Mouse (Mus musculus) thymus, postnatal 14 days (tissue): ENCODE data around the gene Plekhh2.
A peak's percentile ranks its signal among the peaks of the same experiment; 100 is the strongest.

Source experiments
- DNase-seq: peaks from one replicate; pipeline ENCODE4 v3.0.0; 2021

Gene Plekhh2

DNA sequence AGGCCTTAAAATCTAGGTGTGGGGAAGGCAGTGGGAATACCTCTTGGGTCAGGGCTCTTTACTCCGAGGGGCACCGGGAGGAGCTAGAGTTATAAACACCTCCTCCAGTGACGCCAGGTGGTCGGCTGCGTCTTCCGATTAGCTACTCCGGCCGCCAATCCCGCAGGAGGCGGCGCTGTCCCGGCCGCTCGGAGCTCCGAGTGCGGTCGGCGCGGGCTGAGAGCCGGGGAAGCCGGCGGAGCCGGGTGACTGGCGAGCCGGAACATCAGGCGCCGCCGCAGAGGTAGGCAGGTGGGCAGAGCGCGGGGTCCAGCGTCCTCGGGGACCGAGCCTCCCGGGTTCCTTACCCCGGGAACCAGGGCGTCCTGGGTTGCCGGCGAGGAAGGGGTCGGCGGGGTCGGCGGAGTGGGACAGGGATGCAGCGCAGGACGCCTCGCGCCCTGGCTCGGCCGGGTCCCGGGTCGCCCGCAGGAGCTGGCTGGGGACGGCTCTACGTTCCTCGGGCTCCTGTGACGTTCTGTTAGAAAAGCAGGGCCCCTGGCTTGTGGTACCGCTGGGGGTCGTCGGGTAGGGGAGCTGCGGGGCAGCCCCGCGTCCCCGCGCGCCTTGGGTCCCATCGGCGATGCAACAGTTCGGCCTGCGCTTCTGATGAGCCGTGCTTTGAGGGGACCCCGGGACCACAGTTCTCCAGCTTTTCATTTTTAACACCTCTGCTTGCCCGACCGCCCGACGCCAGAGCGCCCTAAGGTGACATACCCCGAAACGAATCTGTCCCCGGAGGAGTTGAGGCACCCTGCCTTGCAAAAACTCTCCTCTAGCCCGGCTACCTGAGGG, at the start of gene Plekhh2:
Gene Plekhh2, plus strand, starts transcription at position 214 of the 834 bp plus-strand sequence.
- DNase-seq: peak; percentile 42

GRCm38 (mm10) chr17:84465753-84466608, 45.7 kb upstream of the Plekhh2 start, which contains the start of gene Thada:
Gene Thada (minus strand): TSS chr17:84466205.
- DNase-seq: peak; percentile 98

GRCm38 (mm10) chr17:84474312-84474711, 37.4 kb upstream of the Plekhh2 start:
- DNase-seq: no peak

GRCm38 (mm10) chr17:84477176-84477575, 34.5 kb upstream of the Plekhh2 start:
- DNase-seq: no peak

DNA sequence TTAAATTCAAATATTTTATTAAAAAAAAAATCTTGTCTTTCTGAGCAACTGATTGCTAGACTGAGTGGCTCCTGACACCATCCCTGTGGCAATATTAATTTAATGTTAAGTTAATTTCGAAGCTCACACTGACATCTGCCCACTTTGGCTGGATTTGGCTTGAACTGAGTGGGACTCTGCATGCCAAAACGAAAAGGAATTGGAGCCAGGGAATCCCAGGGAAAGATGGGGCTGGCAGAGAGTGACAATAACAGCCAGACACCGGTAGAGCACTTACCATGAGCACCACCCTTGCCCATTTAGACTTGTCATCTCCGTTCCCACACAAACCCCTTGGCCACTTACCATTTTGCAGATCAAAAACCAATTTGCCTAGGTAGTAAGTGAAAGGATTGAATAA, 33.4 kb upstream of the Plekhh2 start:
- DNase-seq: no peak

DNA sequence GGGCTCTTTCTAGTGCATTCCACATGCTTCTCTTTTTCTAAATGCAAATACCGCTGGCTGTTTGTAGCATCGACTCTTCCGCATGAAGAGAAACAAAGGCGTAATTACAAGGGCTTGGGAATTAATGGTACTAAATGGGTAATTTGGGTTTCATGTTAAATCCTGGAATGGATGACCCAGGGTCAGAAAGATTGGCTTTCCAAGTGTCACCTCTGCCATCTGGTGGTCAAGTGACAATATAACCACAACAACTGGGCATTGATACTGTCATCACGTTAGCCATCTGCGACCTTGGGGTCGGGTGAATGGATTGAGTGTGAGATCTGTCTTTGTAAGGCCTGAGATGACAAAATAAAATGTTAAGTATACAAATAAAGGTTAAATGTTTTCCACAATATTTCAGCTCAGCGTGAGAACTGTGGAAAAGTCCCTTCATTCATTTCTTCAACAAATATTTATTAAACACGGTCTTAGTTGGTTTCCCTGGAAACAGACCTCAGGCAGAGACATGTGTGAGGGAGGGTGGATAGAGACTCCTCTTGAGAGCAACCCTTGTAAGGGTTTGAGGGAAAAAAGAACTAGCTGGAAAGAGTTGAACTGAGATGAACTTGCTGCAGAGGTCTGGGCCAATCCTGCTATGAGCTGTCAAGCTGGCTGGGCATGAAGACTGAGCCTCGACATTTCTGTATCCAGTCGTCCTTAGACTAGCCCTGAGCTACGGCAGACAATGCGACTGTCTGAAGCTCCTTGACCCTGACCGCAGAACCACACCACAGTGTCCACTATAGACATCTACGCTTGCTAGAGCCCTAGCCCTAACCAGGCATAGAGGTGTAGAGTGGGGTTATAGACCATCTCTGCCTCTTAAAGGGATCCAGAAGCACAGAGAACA, 31.0 kb upstream of the Plekhh2 start:
- DNase-seq: peak; percentile 14

GRCm38 (mm10) chr17:84482831-84483230, 28.9 kb upstream of the Plekhh2 start:
- DNase-seq: no peak

- no peak for DNase-seq
Observed at GRCm38 (mm10) chr17:84483673-84484320, 27.9 kb upstream of the Plekhh2 start.

GRCm38 (mm10) chr17:84487415-84487814, 24.3 kb upstream of the Plekhh2 start:
- no peak for DNase-seq

- DNase-seq: no peak
Observed at GRCm38 (mm10) chr17:84492255-84492880, 19.3 kb upstream of the Plekhh2 start.

GRCm38 (mm10) chr17:84497026-84497425, 14.7 kb upstream of the Plekhh2 start:
- DNase-seq: no peak

DNA sequence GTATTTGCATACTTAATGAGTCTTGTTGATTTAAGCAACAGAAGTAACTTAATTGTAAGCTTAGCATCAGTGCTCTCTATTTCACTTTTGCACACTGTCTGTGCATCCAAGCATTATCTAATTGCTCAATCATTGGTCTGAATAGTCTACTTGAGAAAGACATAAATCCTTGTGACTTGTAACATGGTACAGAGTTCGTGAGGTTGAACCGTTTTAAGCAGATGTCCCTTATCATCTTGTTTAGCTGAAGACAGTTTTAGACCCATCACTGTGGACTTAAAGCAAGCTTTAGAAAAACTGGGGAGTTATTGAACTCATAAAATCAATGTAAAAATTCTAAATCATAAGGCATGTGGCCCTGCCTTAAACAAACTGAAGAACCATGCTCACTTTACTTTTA, 14.1 kb upstream of the Plekhh2 start:
- no peak for DNase-seq

DNA sequence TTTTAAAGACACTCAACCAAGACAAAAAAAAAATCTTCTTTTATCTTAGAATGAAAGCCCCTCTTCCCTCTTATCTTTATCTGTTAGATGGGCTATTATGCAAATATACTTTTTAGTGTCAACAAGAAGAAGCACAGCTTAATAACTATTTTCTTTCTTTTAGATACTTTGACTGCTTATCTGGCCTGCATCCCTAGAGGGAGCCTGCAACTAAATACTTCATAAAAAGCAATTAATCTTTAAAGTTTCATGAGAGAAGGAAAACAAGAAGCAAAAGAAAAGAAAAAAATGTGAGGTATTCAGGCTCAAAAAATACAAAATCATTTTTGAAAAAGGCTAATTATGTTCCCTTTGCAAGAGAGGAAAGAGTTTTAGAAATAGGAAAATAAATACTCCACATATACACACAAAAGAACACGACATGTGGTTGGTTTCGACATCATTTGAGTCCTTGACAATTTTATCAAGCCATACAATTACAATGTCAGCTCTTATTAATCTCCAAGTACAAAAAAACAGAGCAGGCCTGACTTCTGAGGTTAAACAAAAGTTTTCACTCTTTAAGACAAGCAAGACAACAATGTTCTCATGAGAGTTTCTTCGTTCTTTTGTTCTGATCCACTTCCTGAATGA, 13.6 kb upstream of the Plekhh2 start:
- no peak for DNase-seq

DNA sequence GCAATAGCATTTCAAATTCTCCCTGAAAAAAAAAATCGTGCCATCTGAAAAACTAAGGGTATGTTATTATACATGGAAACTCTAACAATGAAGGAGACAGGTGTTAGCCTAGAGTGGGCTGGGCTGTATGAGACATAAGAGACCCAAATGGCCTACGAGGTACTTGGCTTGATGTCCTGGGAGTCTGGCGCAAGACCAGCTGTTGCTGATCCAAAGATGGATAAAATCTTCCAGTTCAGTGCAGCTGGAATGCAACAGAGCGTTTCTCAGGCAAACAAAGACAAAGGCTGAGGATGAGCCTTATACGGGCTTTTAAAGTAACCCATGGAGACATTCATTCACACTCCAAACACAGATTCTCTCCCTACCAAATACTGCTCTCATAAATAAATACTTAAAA, 13.1 kb upstream of the Plekhh2 start:
- DNase-seq: no peak

GRCm38 (mm10) chr17:84502341-84502740, 9.4 kb upstream of the Plekhh2 start:
- DNase-seq: no peak

DNA sequence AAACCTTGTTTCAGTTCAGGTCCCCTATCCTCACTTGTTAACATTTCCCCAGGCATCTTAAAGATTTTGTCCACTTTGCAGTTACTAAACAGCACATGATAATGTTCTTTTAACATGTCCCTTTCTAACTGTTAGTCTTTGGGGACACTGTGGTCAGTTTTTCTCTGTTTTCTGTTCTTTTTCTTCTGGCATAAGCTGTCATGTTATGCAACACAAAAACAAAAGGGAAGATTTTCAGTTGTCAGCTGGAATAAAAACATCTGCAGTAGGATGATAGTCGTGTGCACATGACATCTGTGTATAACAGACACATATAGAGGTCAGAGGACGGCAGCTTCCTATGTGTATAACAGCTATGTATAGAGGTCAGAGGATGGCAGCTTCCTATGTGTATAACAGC, 5.8 kb upstream of the Plekhh2 start:
- DNase-seq: no peak

- no peak for DNase-seq
Observed at GRCm38 (mm10) chr17:84508736-84509135, 3.0 kb upstream of the Plekhh2 start.

DNA sequence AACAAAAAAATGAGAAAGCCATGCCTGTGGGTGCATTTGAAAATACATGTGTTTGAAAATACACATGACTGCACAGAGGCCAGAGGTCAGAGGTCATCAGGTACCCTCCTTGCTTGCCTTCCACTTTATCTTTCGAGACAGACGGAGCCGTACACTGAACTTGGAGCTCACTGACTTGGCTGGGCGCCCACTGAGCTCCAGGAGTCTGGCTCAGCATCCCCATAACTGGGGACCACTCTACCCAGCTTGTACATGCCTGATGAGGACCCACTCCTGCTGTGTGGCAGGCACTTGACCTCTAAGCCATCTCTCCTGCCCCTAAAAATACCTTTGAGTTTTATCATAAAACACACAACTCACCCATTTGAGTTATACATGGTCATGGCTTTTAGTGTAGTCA, 2.5 kb upstream of the Plekhh2 start:
- DNase-seq: no peak

- DNase-seq: no peak
Observed at GRCm38 (mm10) chr17:84510355-84510754, 1.3 kb upstream of the Plekhh2 start.

DNA sequence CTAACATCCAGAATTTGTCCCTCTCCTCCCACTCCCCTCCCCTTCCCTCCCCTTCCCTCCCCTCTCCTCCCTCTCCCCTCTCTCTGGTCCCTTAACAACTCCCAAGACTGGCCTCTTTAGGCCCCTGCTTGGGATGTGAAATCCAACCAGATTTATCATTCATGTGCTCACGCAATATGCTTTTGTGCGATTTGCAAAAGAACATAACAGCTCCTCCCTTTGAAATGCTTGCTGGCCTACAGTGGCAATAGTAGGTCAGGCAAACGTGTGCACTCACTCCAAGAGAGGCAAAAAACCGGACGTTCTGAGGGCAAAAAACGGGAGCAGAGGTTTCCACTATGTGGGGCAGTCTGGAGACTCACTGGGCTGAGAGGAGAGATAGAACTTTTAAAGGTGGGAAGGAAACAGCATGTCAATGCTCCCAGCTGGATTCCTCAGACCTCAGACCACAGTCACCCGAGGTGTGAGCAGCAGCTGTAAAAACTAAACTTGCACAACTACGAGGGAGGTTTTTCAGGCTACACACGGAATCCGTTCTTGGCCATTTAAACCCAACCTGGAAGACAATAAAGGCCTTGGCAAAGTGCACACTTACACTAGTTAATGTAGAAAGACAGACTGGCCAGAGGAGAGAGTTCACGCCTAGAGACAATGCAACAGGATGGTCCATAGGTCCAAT, 595 bp upstream of the Plekhh2 start:
- DNase-seq: no peak
